Mouse (Mus musculus) right cerebral cortex, postnatal 10 days (tissue): ENCODE results near the gene Camsap3.
A peak's percentile ranks its signal among the peaks of the same experiment; 100 is the strongest.

Experiments
- DNase-seq, 2 experiments: peaks; one replicate each; pipeline ENCODE4 v3.0.0; 2021; ENCODE audit warnings: low spot score in 2 of 2

Camsap3 gene

DNA sequence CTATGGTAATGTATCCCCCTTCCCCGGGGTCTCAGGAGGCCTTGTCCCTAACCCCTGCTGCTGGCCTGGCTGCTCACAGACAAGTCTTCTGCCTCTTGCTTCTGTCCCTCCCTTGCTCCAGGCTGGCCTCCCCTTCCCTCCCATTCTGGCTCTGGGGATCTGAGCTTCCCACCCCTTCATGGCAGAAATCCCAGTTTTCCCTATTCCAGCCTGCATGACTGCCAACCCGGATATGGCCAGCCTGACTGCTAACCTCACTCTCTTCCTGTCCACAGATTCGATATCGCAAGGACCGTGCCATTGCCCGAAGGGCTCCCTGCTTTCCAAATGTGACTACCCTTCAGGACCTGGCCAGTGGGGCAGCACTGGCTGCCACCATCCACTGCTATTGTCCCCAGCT, 13.3 kb downstream of the Camsap3 start:
- no peak for DNase-seq

DNA sequence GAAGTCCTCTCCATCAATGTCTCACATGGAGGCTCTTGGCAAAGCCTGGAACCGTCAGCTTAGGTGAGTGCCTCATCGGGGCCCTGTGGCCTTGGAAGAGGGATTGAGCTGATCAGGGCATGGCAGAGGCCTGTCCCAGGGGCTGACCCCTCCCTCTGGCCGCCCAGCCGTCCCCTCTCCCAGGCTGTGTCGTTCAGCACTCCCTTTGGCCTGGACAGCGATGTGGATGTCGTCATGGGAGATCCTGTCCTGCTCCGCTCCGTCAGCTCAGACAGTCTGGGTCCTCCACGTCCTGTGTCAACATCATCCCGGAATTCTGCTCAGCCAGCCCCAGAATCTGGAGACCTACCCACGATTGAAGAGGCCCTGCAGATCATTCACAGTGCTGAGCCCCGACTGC, 16.3 kb downstream of the Camsap3 start:
- no peak for DNase-seq

DNA sequence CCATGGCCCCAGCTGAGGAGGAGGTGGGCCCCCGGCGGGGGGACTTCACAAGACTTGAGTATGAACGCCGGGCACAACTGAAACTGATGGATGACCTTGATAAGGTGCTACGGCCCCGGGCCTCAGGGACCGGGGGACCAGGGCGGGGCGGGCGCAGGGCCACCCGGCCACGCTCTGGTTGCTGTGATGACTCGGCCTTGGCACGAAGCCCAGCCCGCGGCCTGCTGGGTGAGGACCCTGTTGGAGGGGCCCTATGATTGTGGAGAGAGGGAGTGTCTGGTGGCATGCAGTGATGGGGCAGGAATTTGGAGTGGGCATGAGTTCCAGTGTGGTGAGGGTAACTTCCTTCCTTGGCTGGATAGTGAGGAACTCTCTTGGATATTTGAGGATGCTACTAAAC, 19.5 kb downstream of the Camsap3 start:
- DNase-seq: no peak

DNA sequence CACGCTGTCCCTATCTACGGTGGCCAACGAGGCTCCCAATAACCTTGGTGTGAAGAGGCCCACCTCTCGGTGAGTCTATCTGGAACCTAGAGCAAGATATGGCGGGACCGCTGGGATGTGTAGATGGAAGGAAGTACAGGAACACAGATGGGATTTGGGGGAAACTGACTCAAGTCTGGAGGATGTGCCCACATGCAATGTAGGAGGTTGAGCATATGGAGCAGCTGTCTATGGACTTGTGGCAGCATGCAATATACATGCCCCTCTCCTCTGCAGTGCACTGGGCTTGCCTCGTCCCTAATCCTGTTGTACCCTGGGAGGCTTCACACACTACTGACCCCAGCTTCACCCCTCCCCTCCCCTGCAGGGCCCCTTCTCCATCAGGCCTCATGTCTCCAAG, 20.7 kb downstream of the Camsap3 start:
- DNase-seq: no peak

DNA sequence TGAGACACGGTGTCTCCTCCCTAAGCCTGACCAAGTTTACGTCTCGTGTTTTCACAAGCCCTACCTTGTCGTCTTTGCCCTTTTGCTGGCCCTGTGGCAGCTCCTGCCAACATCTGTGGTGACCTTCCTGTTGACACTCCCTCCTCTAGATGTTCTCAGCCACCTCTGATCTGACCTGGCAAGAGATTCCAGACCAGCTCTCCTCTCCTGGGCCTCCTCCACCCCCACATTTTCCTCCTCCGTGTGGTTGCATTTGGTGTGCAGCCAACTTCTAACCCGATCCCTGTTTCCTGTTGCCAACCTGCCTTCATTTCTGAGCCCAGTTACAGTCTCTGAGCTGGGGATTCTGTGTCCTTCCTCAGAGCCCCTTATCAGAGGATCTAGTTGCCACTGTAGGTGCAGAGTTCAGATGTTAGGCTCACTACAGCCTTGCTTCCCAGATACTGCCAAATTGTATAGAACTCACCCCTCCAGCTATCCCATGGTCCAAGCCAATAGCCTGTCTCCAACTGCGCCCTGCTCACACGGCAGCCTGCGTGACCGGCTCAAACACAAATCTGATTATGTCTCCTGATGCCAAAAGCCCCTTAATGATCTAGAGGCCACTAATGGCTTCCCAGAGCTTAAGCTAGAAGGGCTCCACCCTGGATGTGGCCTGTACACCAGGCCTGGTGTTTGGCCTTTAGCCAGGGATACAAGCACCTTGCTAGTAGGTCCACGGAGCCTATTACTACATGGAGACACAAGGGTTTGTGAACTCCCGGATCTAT, 22.1 kb downstream of the Camsap3 start:
- no peak for DNase-seq

DNA sequence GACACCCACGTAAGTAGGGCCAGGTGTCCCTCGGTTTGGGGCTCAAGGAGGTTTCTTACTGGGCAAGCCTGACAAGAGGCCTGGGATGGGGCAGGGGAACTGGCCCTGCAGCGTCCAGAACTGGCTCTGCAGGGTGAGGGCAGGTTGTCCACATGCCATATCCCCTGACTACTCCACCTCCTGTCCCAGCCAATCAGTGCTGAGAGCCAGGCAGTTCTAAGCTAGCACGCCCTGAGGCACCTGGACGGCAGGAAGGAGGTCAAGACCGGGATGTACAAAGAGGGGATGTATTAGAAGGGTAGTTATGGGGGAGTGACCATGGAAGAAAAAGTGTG, 22.7 kb downstream of the Camsap3 start:
- no peak for DNase-seq

DNA sequence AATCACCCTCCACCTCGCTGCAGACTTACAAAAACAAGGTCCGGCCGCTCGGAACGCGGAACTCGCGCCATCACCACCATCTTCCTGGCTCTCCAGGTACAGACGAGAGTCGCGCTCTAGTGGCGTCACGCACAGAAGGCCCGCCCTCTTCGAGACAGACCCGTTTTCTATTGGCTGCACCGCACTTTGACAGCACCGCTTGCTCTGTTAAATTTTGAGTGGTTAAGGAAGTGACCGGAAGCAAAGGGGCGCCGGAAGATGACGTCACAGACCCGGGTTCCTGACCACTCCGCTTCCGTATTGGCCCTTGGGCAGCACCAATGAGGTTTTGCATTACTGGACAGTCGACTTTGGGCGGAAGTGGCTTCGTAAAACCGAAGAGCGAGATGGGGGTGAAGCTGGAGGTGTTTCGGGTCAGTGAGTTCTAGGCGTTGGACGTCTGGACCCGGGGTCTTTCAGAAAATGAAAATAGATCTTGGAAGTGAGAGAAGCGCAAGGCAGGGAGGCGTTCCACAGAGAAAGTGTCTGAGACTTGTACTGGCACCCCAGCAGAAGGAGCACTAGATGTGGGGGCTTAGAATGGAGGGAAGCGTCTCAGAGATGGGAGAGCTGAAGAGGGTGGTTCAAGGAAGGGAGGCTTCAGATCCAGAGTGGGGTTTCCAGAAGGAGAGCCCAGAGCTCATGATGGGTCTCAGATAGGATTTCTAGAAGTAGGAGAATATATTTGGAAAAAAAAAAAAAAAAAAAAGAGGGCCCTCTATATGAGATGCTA, 34.3 kb downstream of the Camsap3 start, which contains the start of the genes Xab2 and Pet100:
Xab2 (minus strand) TSS at position 118 of the 772 bp plus-strand sequence.
Pet100 (plus strand) TSS at position 350 of the 772 bp plus-strand sequence.
- DNase-seq: peak; percentile 100

DNA sequence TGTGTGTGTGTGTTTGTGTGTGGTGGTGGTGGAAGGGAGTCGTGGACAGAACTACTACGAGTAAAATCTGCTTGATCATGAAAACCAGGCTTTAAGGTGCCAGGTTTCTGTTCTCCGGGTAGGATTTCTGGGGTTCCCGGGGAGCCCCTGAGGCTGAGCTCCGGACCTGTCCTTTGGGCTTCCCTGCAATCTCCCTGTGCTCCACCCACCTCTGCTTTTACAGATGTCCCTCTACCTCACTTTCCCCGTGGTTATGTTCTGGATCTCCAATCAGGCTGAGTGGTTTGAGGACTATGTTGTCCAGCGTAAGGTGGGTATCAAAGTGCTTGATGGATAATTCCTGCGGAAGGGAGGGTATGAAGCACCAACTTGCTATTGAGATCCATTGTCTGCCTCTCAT, 35.0 kb downstream of the Camsap3 start:
- no peak for DNase-seq

DNA sequence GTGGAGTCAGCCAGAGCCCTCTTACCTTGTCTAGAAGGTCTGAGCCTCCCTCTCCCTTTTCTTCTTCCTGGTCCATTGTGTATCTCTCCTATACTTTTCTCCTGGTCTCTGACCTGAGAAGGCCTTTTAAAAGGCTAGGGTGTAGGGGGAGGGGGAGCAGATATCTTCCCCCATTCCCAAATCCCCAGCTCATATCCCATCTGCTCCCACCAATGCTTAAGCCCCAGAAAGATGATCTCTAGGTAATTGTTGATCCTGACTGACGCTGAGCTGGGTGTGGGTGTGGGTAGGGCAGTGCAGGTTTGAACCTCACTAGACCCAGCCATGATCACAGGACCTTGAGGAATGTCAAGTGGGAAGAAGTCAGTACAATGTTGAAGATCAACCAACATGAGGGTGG, 38.4 kb downstream of the Camsap3 start, which contains the start of gene Pcp2:
Pcp2 (minus strand) TSS at position 101 of the 400 bp plus-strand sequence.
- no peak for DNase-seq

DNA sequence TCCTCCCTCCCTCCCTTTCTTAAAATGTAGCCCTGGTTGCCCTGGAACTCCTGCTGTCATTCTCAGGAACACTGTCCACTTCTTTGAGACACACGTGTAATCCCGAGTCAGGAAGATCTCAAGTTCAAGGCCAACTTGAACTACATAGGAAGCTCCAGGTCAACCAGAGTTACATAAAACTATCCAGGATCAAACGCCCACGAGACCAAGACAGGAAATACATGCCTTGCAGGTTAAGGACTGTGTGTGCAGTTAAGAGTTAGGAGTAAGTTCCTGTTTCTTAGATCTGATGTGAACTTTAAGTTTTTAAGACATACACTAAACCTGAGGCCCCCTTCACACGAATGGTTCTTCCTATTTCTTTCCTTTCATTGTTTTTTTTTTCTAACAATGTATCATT, 39.9 kb downstream of the Camsap3 start:
- no peak for DNase-seq

DNA sequence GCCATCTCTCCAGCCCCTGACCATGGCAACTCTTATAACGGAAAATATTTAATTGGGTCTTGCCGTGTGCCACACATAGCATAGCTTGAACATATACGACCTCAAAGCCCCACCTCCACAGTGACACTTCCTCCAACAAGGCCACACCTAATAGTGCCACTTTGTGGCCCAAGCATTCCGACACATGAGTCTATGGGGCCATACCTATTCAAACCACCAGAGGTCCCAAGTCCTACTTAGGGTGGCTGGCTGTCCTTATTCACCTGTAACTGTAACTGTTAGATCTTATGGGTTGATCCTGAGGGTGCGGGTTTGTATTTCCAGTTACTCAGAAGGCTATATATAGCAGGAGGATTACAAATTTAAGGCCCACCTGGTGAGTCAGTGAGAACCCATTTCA, 40.9 kb downstream of the Camsap3 start:
- no peak for DNase-seq

DNA sequence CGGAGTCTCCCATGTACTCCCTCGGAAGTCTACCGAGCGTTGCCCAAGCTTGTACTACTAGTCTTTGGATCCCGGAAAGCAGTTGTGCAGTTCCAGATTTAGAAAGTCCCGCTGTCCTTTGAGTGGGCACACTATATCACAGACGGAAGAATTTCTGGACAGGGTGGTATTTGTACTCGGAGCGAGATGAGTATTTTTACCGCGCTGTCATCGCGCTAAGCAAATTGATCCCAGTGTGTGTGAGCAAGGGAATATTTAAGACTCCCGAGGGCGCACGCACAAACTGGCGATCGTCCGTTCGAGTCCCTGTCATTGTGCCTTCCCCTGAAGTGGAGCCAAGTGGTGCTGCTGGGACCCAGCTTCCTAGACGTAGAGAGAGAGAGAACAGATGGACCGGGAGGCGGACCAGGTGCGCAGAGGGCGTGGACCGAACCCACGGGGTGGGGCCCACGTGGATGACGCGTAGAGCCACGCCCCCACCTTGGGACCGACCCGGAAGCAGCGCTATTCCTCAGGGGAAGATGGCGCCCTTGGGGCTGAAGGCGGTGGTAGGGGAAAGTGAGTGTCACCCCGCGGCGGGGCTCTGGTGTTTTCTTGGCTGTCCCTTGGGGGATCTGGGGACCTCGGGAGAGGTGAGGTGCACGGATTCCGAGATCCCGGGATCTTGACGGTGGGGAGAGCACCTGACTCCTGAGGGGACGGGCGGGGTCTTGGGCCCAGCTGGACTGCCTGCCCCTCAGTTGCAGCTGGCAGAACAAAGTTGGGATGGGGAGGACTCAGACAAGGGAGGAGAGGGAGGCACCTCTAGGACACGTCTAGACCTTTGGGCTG, 43.8 kb downstream of the Camsap3 start, which contains the start of gene Stxbp2:
Stxbp2 (plus strand) TSS at position 309 of the 831 bp plus-strand sequence.
- DNase-seq: peak; percentile 82 to 84

DNA sequence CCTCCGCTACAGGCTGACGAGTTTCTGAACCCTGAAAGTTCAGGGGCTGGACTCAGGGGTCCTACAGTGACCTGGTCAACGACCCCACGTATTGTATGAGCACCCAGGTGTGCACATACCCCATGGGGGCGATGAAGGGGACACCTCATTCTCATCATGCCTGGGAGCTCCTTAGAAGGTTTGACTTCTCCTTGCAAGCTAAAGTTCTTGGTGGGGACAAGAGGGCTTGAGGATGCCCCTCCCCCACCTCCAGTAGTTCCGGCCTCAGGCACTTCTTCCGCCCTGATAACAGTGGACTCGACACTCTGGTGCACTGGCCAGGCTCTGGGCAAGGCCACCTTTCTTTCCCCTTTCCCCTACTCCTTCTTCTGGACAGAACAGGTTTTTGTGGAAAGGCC, 44.4 kb downstream of the Camsap3 start:
- DNase-seq: no peak

DNA sequence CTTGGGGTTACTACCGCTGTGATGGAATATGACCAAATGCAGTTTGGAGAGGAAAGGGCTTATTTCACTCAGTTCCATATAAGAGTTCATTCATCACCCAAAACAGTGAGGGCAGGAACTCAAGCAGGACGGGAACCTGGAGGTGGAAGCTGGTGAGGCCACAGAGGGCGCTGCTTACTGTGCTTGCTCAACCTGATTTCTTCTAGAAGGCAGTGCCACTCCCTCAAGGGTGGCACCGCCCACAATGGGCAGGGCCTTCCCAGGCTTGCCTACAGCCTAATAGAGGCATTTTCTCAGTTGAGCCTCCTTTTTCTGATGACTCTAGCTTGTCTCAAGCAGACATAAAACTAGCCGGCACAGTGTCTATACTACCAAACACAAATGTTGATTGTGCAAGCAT, 58.7 kb downstream of the Camsap3 start:
- DNase-seq: peak; percentile 39 to 44

DNA sequence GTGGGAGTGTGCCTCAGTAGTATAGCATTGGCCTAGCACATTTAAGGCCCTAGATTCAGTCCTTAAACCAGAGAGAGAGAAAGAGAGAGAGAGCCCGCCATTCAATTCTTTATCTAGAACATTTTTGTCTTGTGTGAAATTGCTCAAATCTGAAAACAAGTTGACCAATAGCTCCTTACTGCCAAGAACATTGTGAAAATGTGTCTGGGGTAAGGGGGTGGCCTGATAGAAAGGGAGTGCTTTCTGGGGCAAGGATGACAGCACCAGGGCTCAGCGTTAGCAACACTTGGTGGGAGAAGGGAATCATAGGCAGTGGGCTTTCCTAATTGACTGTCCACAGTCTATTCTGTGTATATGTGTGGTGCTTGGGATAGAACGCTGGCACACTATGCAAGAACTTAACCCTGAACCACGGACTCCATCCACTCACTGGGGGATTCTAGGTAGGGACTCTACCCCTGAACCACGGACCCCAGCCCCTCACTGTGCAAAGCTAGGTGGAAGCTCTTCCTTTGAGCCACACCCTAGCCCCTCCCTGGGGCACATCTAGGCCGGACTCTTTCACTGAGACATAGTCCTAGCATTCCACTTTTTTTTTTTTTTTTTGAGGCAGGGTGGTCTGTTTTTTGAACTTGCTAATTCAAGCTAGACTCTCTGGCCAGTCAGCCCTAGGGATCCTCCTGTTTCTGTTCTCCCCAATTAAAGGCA, 59.9 kb downstream of the Camsap3 start:
- no peak for DNase-seq

DNA sequence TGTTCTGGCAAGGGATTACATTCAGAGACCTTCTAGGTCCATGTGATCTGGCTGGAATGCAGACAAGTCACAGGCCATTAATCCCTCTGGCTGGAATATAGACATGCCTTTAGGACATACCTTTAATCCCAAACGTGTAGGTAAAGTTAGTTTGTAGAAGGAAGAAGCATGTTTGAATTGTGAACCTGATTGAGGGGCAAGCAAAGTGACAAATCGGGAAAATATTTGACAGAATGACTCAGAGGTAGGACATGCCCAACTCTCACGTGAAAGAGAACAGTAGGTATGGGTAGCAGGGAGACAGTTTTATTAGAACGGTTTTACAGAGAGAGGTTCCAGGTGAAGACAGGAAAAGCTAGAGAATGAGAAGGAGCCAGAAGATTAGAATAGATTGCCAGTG, 60.5 kb downstream of the Camsap3 start:
- DNase-seq: no peak

DNA sequence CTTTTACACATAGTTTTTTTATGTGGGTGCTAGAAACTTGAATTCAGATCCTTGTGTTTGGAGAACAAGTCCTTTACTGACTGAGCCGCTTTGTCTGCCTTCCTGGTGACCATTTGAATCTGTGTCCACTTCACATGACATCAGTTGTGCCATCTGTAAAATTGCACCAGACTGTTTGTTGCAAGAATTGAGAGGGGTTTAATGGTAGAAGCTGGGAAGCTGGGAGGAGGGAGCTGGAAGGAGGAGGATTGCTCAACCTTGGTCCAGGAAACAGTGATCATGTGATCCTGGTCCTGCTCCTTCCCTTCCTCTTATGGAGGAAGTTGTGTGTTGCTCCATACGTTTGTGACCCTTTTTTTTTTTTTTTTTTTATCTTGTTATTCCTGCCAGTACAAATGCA, 61.2 kb downstream of the Camsap3 start:
- no peak for DNase-seq

DNA sequence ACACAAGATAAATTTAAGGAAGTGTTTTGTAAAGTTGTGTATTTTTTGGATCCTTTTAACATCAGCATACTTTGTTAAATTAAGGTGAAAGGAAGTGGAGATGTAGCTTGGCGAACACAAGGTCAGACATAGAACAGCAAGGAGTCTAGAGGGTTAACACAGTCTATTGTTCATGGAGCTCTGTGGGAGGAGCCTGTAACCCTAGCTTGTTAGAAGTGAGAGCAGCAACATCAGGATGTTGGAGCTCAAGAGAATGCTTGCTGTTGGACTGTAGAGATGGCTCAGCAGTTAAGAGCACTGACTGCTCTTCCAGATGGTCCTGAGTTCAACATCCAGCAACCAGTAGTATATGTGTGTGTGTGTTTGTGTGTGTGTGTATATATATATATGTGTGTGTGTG, 61.9 kb downstream of the Camsap3 start:
- no peak for DNase-seq

DNA sequence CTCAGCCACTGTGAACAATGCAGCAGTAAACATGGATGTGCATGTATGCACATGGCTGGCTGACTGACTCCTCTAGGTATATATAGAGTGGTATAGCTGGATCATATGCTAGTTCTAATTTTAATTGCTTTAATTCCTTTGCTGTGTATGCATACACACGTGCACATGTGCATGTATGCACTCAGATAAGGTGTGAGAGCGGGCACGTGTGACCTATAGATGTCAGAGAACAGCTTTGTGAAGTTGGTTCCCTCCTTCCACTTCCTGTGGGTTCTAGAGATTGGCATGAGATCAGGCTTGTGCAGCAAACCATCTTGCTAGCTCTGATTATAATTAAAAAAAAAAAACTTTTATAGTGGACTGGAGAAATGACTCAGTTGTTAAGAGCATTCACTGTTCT, 65.8 kb downstream of the Camsap3 start:
- DNase-seq: no peak

DNA sequence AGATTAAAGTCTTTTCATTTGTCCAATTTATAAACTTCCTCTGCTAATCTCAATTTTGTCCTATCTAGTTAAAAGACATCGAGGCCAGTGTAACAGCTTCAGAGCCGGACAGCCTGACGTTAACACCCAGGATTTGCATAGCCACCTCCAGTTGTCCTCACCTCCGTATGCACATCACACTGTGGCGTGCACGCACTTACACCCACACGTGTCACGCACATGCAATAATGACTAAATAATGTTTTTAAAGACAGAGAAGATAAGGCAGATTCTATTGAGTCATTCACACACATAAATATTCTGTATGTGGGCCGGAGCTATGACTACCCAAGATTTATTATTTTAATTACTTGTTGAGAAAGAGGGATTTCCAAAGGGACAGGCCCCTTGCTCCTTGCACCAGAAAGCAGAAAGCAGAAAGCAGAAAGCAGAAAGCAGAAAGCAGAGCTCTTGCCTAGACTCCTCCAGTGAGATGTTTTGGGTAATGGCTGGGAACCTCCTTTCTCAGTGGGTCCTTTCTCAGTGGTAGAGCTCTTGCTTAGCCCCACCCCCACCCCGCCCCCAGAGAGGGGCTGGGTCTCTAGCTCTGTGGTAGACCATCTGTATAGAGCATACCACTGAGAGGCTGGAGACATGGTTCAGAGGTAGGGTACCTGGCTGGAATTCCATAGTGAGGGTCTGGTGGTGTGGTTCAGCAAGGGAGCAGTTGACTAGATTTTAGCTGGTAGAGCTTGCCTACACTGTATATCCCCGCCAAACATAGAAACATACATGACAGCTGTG, 67.8 kb downstream of the Camsap3 start:
- DNase-seq: no peak

DNA sequence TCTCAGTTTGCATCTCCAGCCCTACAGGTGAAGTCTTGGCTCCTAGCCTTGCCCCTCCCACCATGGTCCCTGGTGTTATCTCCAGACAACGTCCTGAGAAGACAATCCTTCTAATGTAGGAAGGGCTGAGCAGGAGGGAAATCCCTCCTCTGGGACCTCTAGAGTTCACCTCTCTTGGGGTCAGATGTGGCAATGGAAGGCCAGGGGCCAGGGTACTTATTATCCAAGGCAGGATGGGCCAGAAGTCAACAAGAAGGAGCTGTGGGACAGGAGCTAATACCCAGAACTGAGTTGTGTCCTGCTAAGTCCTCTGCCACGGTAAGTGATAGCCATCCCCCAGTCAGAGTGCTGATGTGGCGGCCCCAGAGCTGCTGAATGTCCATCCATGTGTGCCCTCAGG, 68.4 kb downstream of the Camsap3 start, which contains the start of gene Retn:
Retn (plus strand) TSS at position 245 of the 400 bp plus-strand sequence.
- no peak for DNase-seq
